Mouse (Mus musculus) activated CD4-positive, CD25-positive, alpha-beta regulatory T cell (primary cell): Measurements from ENCODE around the gene Hapln3. TPM values are rescaled to one million over a fixed set of nuclear protein-coding genes. Genes with fewer than 3 reads are reported as not detected.

Experiments used
- polyA plus RNA-seq, 2 experiments: library from polyadenylated mRNA; unstranded; fragments of 100-300 nt; shearing (Covaris generic); gene quantifications; one replicate each; pipeline ENCODE4 v1.2.1; 2017

Gene Hapln3
- polyA plus RNA-seq = under 1 TPM in 1 of 2 experiments, not detected in 1; 0.10 TPM

DNA sequence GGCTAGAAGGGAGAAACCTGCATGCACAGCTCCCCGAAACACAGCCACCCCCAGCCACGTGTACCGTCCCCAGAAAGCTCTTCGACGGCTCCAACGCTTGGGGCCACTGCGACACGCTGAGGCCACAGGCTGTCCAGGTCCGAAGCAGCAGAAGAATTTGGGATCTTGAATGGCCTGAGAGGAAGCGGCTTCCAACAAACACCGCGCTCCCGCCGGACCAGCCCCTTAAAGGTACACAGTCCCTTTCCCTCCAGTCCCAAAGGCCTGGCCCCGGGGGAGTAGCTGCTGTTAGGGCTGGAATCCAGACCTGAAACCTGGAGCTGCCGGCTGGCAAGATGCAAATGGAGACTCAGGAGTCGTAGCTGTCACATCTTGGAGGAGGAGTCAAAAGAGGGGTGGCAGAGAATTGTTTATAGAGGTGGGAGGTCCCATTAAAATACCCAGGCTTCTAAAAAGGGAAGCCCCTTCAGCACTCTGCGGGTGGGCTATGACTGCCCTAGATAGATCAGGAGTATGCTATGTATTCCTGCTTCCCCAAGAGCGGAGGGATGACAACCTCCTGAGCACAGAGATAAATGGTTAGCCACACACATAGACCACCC, at the start of gene Hapln3:
Gene Hapln3 (minus strand): TSS at position 176 of the 602 bp plus-strand sequence.

DNA sequence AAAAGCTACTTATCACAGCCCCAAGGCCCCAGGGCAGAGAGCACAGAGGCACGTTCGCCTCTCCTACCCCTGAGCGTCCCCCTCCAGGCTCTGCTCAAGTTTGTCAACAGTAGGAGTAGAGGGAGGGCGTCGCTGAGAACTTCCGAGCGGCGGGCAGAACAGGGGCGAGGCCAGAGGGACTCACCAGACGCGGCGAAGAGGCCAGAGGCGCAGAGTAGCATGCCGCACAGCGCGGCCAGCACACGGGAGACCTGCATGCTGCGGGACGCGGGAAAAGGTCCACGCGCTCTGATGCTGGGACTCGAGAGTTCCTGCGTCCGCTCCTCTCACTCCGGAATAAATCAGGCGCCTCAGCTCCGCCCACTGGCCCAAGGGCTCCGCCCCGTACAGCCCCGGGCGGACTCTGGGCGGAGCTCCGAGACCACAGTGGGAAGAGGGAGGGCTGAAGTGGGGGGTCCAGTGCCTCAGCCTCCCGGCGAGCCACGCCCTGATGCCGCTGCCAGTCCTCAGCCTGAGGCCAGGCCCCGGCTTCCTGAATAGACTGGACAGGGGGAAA, 18.0 kb upstream of the Hapln3 start, which contains the start of gene Mfge8:
Gene Mfge8 (minus strand): TSS at position 350 of the 556 bp plus-strand sequence.

Other genes starting within 250 kb of the Hapln3 start
- 10 to 100 TPM; 31.6 to 40.1 TPM for gene Aen, start 235.2 kb downstream of the Hapln3 start, polyA plus RNA-seq
- gene Isg20, start 217.6 kb downstream of the Hapln3 start, polyA plus RNA-seq = 100 to 1,000 TPM; 127 to 158 TPM
- not detected for gene Acan, start 77.5 kb downstream of the Hapln3 start, polyA plus RNA-seq
- 10 to 100 TPM; 21.7 to 28.3 TPM for gene Mfge8, start 18.0 kb upstream of the Hapln3 start, polyA plus RNA-seq
- 1 to 10 TPM; 4.4 to 8.5 TPM for gene Abhd2, start 142.2 kb upstream of the Hapln3 start, polyA plus RNA-seq